Mouse (Mus musculus): ENCODE measurements around the gene G6pc2.

DNA sequence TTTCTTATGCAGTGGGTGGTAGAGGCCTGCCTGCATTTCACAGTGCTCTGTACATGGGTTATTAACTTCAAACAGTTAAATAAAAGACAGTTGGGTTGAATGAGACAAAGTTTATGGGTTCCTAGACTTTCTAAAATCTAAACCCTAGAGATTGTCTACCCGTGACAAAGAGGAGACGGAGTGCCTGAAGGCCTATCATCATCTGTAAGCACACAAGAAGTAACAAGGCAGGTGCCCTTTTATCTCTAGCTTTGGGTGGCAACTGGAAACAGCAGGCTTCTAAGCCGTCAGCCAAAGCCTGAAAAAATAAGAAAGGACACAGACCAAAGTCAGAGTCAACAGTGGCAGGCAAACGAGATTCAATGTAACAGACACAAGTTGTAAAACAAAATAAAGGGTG lies 21.7 kb upstream of the G6pc2 start:
- TF ChIP-seq CTCF (conservative IDR thresholded peaks at IDR 0.05; ENCODE audit: insufficient read depth, insufficient read length, low read depth, low read length), result no peak
- no peak for TF ChIP-seq POLR2A (IDR thresholded peaks at IDR 0.05; ENCODE audit: low read depth, low read length)
